Mouse (Mus musculus): ENCODE measurements around the gene Trappc10. TPM values are rescaled to one million over a fixed set of nuclear protein-coding genes. Genes with fewer than 3 reads are reported as not detected.

Gene Trappc10
- polyA plus RNA-seq (2015; fragmentation: Nextera tagmentation; extraction: Ambion mirVana) = 3.3 and 4.9 TPM in 2 replicates

GRCm38 (mm10) chr10:78244438-78245224 is at the start of gene Trappc10:
Gene Trappc10 (minus strand): TSS chr10:78244641.
- peak within 1 kb of the TSS; percentile 89 for H3K4me3 ChIP-seq (ENCODE audit: low read length)
- H3K27ac ChIP-seq (ENCODE audit: low read length) = peak within 1 kb of the TSS; percentile 71
- no peaks in the 10 kb centered on the region for H3K27me3 ChIP-seq (replicated peaks; ENCODE audit: control insufficient read depth, insufficient read depth, low read length)
- no peaks in the 10 kb centered on the region for H3K9me3 ChIP-seq (ENCODE audit: control insufficient read depth, low read length)
- peak within 1 kb of the TSS; percentile 96 for H3K4me2 ChIP-seq (ENCODE audit: low read depth, low read length)
- no peaks in the 10 kb centered on the region for H3K36me3 ChIP-seq (ENCODE audit: control insufficient read depth, insufficient read depth, low read length)
- H3K9ac ChIP-seq (ENCODE audit: low read depth, low read length) = peak within 1 kb of the TSS; percentile 84
- under 1% methylated on average over 60 of the region's 74 CpGs for WGBS
- ATAC-seq = peak; percentile 95
- peaks cover 17% of the 10 kb centered on the region for H3K4me1 ChIP-seq (ENCODE audit: control insufficient read depth, insufficient read depth, low read length)

GRCm38 (mm10) chr10:78293576-78293975 is 49.1 kb upstream of the Trappc10 start:
- Histone ChIP-seq H3K9me3 (ENCODE audit: control insufficient read depth, low read length) (no peaks in the 10 kb centered on the region), H3K4me3 (ENCODE audit: low read length) (no peak overlapping the region), H3K4me1 (ENCODE audit: control insufficient read depth, insufficient read depth, low read length) (peaks cover 8% of the 10 kb centered on the region), H3K36me3 (ENCODE audit: control insufficient read depth, insufficient read depth, low read length) (no peaks in the 10 kb centered on the region), H3K9ac (ENCODE audit: low read depth, low read length) (no peak overlapping the region), H3K27me3 (replicated peaks; ENCODE audit: control insufficient read depth, insufficient read depth, low read length) (no peaks in the 10 kb centered on the region), H3K27ac (ENCODE audit: low read length) (no peak overlapping the region), H3K4me2 (ENCODE audit: low read depth, low read length) (no peak overlapping the region)
- 47% methylated on average over 1 of the region's 1 CpGs for WGBS
- no peak for ATAC-seq

GRCm38 (mm10) chr10:78292381-78292780 is 47.9 kb upstream of the Trappc10 start:
- Histone ChIP-seq H3K27ac (ENCODE audit: low read length) (no peak overlapping the region), H3K36me3 (ENCODE audit: control insufficient read depth, insufficient read depth, low read length) (no peaks in the 10 kb centered on the region)
- ATAC-seq = no peak

GRCm38 (mm10) chr10:78290730-78291535 is 46.5 kb upstream of the Trappc10 start:
- H3K9me3 ChIP-seq (ENCODE audit: control insufficient read depth, low read length) = no peaks in the 10 kb centered on the region
- H3K4me1 ChIP-seq (ENCODE audit: control insufficient read depth, insufficient read depth, low read length) = peaks cover 15% of the 10 kb centered on the region
- H3K4me2 ChIP-seq (ENCODE audit: low read depth, low read length) = no peak overlapping the region
- no peak overlapping the region for H3K4me3 ChIP-seq (ENCODE audit: low read length)
- H3K36me3 ChIP-seq (ENCODE audit: control insufficient read depth, insufficient read depth, low read length) = peaks cover 9% of the 10 kb centered on the region
- H3K27me3 ChIP-seq (replicated peaks; ENCODE audit: control insufficient read depth, insufficient read depth, low read length) = no peaks in the 10 kb centered on the region
- no peak for ATAC-seq
- 86% methylated on average over 8 of the region's 8 CpGs for WGBS
- H3K27ac ChIP-seq (ENCODE audit: low read length) = no peak overlapping the region
- H3K9ac ChIP-seq (ENCODE audit: low read depth, low read length) = no peak overlapping the region

More at GRCm38 (mm10) chr10:78292381-78292780, 47.9 kb upstream of the Trappc10 start:
- 81% methylated on average over 5 of the region's 5 CpGs for WGBS
- H3K4me1 ChIP-seq (ENCODE audit: control insufficient read depth, insufficient read depth, low read length) = peaks cover 14% of the 10 kb centered on the region
- no peak overlapping the region for H3K4me3 ChIP-seq (ENCODE audit: low read length)
- H3K9me3 ChIP-seq (ENCODE audit: control insufficient read depth, low read length) = no peaks in the 10 kb centered on the region
- no peak overlapping the region for H3K4me2 ChIP-seq (ENCODE audit: low read depth, low read length)
- no peaks in the 10 kb centered on the region for H3K27me3 ChIP-seq (replicated peaks; ENCODE audit: control insufficient read depth, insufficient read depth, low read length)
- no peak overlapping the region for H3K9ac ChIP-seq (ENCODE audit: low read depth, low read length)

- WGBS = 89% methylated on average over 4 of the region's 4 CpGs
- no peak overlapping the region for H3K9ac ChIP-seq (ENCODE audit: low read depth, low read length)
- H3K4me1 ChIP-seq (ENCODE audit: control insufficient read depth, insufficient read depth, low read length) = peaks cover 15% of the 10 kb centered on the region
- H3K27ac ChIP-seq (ENCODE audit: low read length) = no peak overlapping the region
- no peaks in the 10 kb centered on the region for H3K9me3 ChIP-seq (ENCODE audit: control insufficient read depth, low read length)
- no peaks in the 10 kb centered on the region for H3K27me3 ChIP-seq (replicated peaks; ENCODE audit: control insufficient read depth, insufficient read depth, low read length)
- ATAC-seq = no peak
- H3K4me2 ChIP-seq (ENCODE audit: low read depth, low read length) = no peak overlapping the region
- no peak overlapping the region for H3K4me3 ChIP-seq (ENCODE audit: low read length)
- peaks cover 11% of the 10 kb centered on the region for H3K36me3 ChIP-seq (ENCODE audit: control insufficient read depth, insufficient read depth, low read length)
These were observed 44.5 kb upstream of the Trappc10 start for GRCm38 (mm10) chr10:78288896-78289295.

GRCm38 (mm10) chr10:78288135-78288534 is 43.7 kb upstream of the Trappc10 start:
- no peaks in the 10 kb centered on the region for H3K27me3 ChIP-seq (replicated peaks; ENCODE audit: control insufficient read depth, insufficient read depth, low read length)
- peaks cover 13% of the 10 kb centered on the region for H3K36me3 ChIP-seq (ENCODE audit: control insufficient read depth, insufficient read depth, low read length)
- H3K4me3 ChIP-seq (ENCODE audit: low read length) = no peak overlapping the region
- H3K4me2 ChIP-seq (ENCODE audit: low read depth, low read length) = no peak overlapping the region
- H3K9ac ChIP-seq (ENCODE audit: low read depth, low read length) = no peak overlapping the region
- H3K4me1 ChIP-seq (ENCODE audit: control insufficient read depth, insufficient read depth, low read length) = peaks cover 9% of the 10 kb centered on the region; the same call in 1 of the 2 replicates
- 0 out of 2 replicates have a peak overlapping the region, but pooled peaks have one; percentile 27 for H3K27ac ChIP-seq (ENCODE audit: low read length)
- peak; percentile 61 for ATAC-seq
- no peaks in the 10 kb centered on the region for H3K9me3 ChIP-seq (ENCODE audit: control insufficient read depth, low read length)
- 77% methylated on average over 5 of the region's 5 CpGs for WGBS

GRCm38 (mm10) chr10:78287465-78288132 is 43.2 kb upstream of the Trappc10 start:
- no peaks in the 10 kb centered on the region for H3K9me3 ChIP-seq (ENCODE audit: control insufficient read depth, low read length)
- H3K4me1 ChIP-seq (ENCODE audit: control insufficient read depth, insufficient read depth, low read length) = peaks cover 7% of the 10 kb centered on the region; the same call in 1 of the 2 replicates
- H3K9ac ChIP-seq (ENCODE audit: low read depth, low read length) = no peak overlapping the region
- H3K27me3 ChIP-seq (replicated peaks; ENCODE audit: control insufficient read depth, insufficient read depth, low read length) = no peaks in the 10 kb centered on the region
- H3K27ac ChIP-seq (ENCODE audit: low read length) = 0 out of 2 replicates have a peak overlapping the region, but pooled peaks have one; percentile 27
- 67% methylated on average over 22 of the region's 22 CpGs for whole genome bisulfite sequencing
- no peak overlapping the region for H3K4me3 ChIP-seq (ENCODE audit: low read length)
- H3K4me2 ChIP-seq (ENCODE audit: low read depth, low read length) = no peak overlapping the region
- ATAC-seq = peak; percentile 88
- peaks cover 13% of the 10 kb centered on the region for H3K36me3 ChIP-seq (ENCODE audit: control insufficient read depth, insufficient read depth, low read length)

- Histone ChIP-seq H3K27me3 (replicated peaks; ENCODE audit: control insufficient read depth, insufficient read depth, low read length) (no peaks in the 10 kb centered on the region), H3K9me3 (ENCODE audit: control insufficient read depth, low read length) (no peaks in the 10 kb centered on the region), H3K4me2 (ENCODE audit: low read depth, low read length) (no peak overlapping the region), H3K9ac (ENCODE audit: low read depth, low read length) (no peak overlapping the region), H3K27ac (ENCODE audit: low read length) (no peak overlapping the region), H3K36me3 (ENCODE audit: control insufficient read depth, insufficient read depth, low read length) (peaks cover 18% of the 10 kb centered on the region), H3K4me1 (ENCODE audit: control insufficient read depth, insufficient read depth, low read length) (peaks cover 7% of the 10 kb centered on the region; the same call in 1 of the 2 replicates), H3K4me3 (ENCODE audit: low read length) (no peak overlapping the region)
- WGBS = 95% methylated on average over 4 of the region's 4 CpGs
- ATAC-seq = no peak
These were observed 41.5 kb upstream of the Trappc10 start for GRCm38 (mm10) chr10:78285959-78286358.

- WGBS = 89% methylated on average over 6 of the region's 6 CpGs
- H3K4me3 ChIP-seq (ENCODE audit: low read length) = no peak overlapping the region
- no peak overlapping the region for H3K27ac ChIP-seq (ENCODE audit: low read length)
- H3K9me3 ChIP-seq (ENCODE audit: control insufficient read depth, low read length) = no peaks in the 10 kb centered on the region
- no peak for ATAC-seq
- H3K9ac ChIP-seq (ENCODE audit: low read depth, low read length) = no peak overlapping the region
- peaks cover 7% of the 10 kb centered on the region; the same call in 1 of the 2 replicates for H3K4me1 ChIP-seq (ENCODE audit: control insufficient read depth, insufficient read depth, low read length)
- peaks cover 18% of the 10 kb centered on the region for H3K36me3 ChIP-seq (ENCODE audit: control insufficient read depth, insufficient read depth, low read length)
- H3K4me2 ChIP-seq (ENCODE audit: low read depth, low read length) = no peak overlapping the region
- no peaks in the 10 kb centered on the region for H3K27me3 ChIP-seq (replicated peaks; ENCODE audit: control insufficient read depth, insufficient read depth, low read length)
These were observed 41.0 kb upstream of the Trappc10 start for GRCm38 (mm10) chr10:78285409-78285808.
